Mouse (Mus musculus) liver, embryonic 13.5 days (tissue): Measurements from ENCODE around the gene Ptprcap. TPM values are rescaled to one million over a fixed set of nuclear protein-coding genes. Genes with fewer than 3 reads are reported as not detected.

Experiments
- ATAC-seq: fragments of 200-750 bp; cut with Nextera tagmentation; 2 replicates; pipeline ENCODE4 v1.8.0; 2017; ENCODE audit warnings: low read depth, mild to moderate bottlenecking, moderate number of reproducible peaks, moderate library complexity
- DNase-seq: peaks from one replicate; pipeline ENCODE4 v3.0.0; 2022
- H3K27ac ChIP-seq: fragments of 300-500 bp; sonication (generic); 2 replicates; pipeline ENCODE4 v1.5.1; 2015; ENCODE audit warnings: moderate library complexity, mild to moderate bottlenecking, inconsistent platforms
- H3K27me3 ChIP-seq: fragments of 300-500 bp; sonication (generic); 2 replicates; pipeline ENCODE4 v1.6.1; 2015; ENCODE audit warnings: mild to moderate bottlenecking, inconsistent platforms
- H3K36me3 ChIP-seq: fragments of 300-500 bp; sonication (generic); 2 replicates; pipeline ENCODE4 v1.6.1; 2015; ENCODE audit warnings: mild to moderate bottlenecking, inconsistent platforms
- H3K4me1 ChIP-seq: fragments of 300-500 bp; sonication (generic); replicated peaks from 2 replicates; pipeline ENCODE4 v1.6.1; 2015; ENCODE audit warnings: inconsistent platforms
- H3K4me2 ChIP-seq: fragments of 300-500 bp; sonication (generic); 2 replicates; pipeline ENCODE4 v1.6.1; 2015; ENCODE audit warnings: inconsistent platforms, mild to moderate bottlenecking, moderate library complexity
- H3K4me3 ChIP-seq: fragments of 300-500 bp; sonication (generic); replicated peaks from 2 replicates; pipeline ENCODE4 v1.5.1; 2015; ENCODE audit warnings: mild to moderate bottlenecking, inconsistent platforms
- H3K9ac ChIP-seq: fragments of 300-500 bp; sonication (generic); 2 replicates; pipeline ENCODE4 v1.6.1; 2015; ENCODE audit warnings: mild to moderate bottlenecking, inconsistent platforms
- H3K9me3 ChIP-seq: fragments of 300-500 bp; sonication (generic); replicated peaks from 2 replicates; pipeline ENCODE4 v1.6.1; 2016; ENCODE audit warnings: inconsistent platforms
- WGBS: fragments of 180-500 bp; shearing (Covaris S2); methylation state at CpG from one replicate; pipeline ENCODE4 v1.1.7; 2015; ENCODE audit not compliant: insufficient replicate concordance; 5-methylcytosine and 5-hydroxymethylcytosine counted together
- polyA plus RNA-seq: library from polyadenylated mRNA; unstranded; fragments of >200 nt; fragmentation: Nextera tagmentation; extraction: Ambion mirVana; gene quantifications from 2 replicates; pipeline ENCODE4 v1.2.1, GENCODE M21; 2015

The Ptprcap gene
- polyA plus RNA-seq, 1 experiment from 2014 or later = 21.3 TPM

DNA sequence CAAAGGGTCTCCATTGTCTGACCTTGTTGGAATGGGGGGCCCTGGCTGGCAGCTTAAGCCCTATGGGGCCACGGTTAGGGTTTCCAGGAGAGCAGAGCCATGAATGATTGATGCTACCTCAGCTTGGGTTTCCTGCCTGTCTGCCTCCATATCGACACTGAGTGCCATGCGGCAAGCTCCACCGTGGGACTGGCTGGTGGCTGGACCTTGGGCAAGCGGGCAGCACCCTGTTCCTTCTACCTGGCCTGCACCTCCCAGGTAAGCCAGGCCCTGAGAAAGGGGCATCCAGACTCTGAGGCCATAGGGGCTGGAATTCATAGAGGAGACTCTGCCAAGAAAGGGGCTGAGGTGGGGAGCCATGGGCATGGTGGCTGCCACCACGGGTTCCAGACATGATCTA is 13.3 kb upstream of the Ptprcap start:
- Histone ChIP-seq H3K4me3 (no peak overlapping the region), H3K9me3 (no peaks in the 10 kb centered on the region), H3K4me1 (peaks cover 21% of the 10 kb centered on the region), H3K27me3 (peaks cover 11% of the 10 kb centered on the region; the same call in 1 of the 2 replicates), H3K9ac (no peak overlapping the region), H3K36me3 (no peaks in the 10 kb centered on the region), H3K27ac (no peak overlapping the region), H3K4me2 (no peak overlapping the region)
- WGBS = 70% methylated on average over 6 of the region's 6 CpGs
- DNase-seq (no peak), ATAC-seq (no peak)

DNA sequence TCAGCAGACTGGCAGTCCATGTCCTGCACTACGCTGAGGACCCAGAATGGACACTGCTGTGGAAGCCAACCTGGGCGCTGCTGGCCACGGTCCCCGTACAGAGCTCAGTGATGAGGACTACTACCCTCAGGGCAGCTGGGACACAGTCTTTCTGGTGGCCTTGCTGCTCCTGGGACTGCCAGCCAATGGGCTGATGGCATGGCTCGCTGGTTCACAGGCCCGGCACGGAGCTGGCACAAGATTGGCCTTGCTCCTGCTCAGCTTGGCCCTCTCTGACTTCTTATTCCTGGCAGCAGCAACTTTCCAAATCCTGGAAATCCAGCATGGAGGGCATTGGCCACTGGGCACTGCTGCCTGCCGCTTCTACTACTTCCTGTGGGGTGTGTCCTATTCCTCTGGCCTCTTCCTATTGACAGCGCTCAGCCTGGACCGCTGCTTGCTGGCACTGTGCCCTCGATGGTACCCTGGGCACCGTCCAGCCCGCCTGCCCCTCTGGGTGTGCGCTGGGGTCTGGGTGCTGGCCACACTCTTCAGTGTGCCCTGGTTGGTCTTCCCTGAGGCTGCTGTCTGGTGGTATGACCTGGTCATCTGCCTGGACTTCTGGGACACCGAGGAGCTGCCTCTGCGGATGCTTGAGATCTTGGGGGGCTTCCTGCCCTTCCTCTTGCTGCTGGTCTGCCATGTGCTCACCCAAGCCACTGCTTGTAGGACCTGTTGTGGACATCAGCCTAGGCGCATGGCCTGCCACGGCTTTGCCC is 10.8 kb upstream of the Ptprcap start:
- DNase-seq = no peak
- Histone ChIP-seq H3K27me3 (0 out of 2 replicates have a peak, but pooled peaks cover 4% of the 10 kb centered on the region), H3K4me3 (no peak overlapping the region), H3K9ac (no peak overlapping the region), H3K27ac (no peak overlapping the region), H3K9me3 (0 out of 2 replicates have a peak, but pooled peaks cover 4% of the 10 kb centered on the region), H3K36me3 (no peaks in the 10 kb centered on the region), H3K4me1 (peaks cover 23% of the 10 kb centered on the region), H3K4me2 (no peak overlapping the region)
- 76% methylated on average over 18 of the region's 18 CpGs for WGBS
- ATAC-seq = no peak

DNA sequence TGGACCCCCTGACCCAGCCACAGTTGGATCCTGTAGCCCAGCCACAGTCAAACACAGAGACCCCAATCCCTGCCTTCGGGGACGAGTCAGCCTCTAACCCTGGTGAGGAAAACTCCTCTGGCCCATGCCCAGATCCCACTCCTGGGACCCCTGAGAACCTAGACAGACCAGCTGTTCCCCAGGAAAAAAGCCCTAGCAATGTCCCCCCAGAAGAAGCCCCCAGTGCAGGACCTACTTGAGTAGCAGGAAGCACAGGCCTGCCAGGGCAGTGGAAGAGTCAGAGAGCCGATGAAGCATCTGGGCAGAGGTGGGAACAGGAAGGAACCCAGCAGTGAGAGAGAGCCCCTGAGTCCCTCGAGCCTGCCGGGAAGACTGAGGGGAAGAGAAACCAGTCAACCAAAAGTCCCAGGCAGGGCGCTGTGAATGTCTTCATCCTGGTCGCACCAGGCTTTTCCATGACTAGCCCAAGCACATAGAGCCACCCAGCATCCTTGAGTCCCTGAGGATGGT is 9.6 kb upstream of the Ptprcap start, which contains the start of gene Cabp4:
Cabp4 (minus strand) TSS at position 275 of the 510 bp plus-strand sequence.
- DNase-seq (no peak), ATAC-seq (no peak)
- Histone ChIP-seq H3K4me3 (no peak within 1 kb of the TSS), H3K9ac (no peak within 1 kb of the TSS), H3K4me1 (peaks cover 29% of the 10 kb centered on the region), H3K36me3 (no peaks in the 10 kb centered on the region), H3K9me3 (0 out of 2 replicates have a peak, but pooled peaks cover 4% of the 10 kb centered on the region), H3K4me2 (no peak within 1 kb of the TSS), H3K27ac (no peak within 1 kb of the TSS), H3K27me3 (0 out of 2 replicates have a peak, but pooled peaks cover 4% of the 10 kb centered on the region)
- WGBS = 57% methylated on average over 7 of the region's 7 CpGs

DNA sequence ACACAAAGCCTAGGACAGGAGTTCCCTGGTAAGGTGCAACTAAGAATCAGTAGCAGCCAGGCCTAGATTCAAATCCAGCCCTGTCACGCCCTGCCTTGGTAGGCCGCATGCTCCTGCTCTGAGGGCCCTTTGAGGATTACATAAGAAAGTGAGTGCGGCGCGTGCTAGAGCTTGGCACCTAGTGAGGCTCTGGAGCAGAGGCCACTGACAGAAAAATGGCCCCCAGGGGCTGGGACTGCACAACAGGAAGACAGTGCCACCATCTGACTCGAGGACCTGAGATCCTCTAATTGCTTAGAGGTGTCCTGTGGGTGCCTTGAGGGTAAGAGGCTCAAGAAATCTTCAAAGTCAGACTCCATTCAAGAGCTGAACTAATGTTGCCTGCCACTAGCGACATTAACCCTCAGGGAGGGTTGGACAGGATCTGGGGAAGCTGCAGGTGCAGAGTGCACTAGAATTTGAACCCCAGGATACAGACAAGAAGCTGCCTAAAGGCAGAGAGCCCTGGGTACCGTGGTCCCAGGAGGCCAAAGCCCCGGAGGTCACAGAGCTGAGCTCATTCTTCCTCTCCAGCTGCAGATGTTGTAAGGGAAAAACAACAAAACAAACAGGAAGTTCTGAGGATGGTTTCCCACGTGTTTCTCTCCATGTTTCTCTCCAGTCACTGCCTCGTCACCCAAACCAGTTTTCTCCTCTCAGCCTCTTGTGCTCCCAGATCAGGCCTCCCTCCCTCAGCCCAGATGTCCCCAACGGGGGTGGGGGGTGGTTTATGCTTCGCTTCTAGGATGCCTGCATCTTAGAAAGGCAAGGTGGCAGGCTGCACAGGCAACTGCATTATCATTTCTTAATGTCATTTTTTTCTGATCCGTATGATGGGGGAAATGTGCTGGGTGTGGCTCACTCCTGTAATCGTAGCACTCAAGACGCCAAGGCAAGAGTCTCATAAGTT is 8.6 kb upstream of the Ptprcap start:
- no peak for DNase-seq
- H3K9ac ChIP-seq = no peak overlapping the region
- H3K36me3 ChIP-seq = peaks cover 2% of the 10 kb centered on the region
- 0 out of 2 replicates have a peak, but pooled peaks cover 4% of the 10 kb centered on the region for H3K9me3 ChIP-seq
- WGBS = 66% methylated on average over 16 of the region's 16 CpGs
- H3K4me2 ChIP-seq = no peak overlapping the region
- 0 out of 2 replicates have a peak, but pooled peaks cover 4% of the 10 kb centered on the region for H3K27me3 ChIP-seq
- H3K4me3 ChIP-seq = no peak overlapping the region
- peaks cover 34% of the 10 kb centered on the region for H3K4me1 ChIP-seq
- no peak for ATAC-seq
- H3K27ac ChIP-seq = no peak overlapping the region

DNA sequence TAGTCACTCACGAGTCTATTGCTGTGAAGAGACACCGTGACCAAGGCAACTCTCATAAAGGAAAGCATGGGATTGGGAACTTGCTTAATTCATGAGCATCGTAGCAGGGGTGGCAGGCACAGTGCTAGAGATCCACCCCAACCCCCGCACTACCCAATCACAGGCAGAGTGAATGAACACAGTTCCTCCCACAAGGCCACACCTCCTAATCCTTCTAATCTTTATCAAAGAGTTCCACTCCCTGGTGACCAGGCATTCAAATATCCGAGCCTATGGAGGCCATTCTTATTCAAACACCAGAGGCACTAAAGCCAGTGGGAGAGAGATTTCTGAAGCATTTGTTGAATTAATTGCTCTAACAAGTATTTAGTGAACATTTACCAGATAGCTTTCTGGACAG is 7.5 kb upstream of the Ptprcap start:
- no peaks in the 10 kb centered on the region for H3K27me3 ChIP-seq
- no peak overlapping the region for H3K27ac ChIP-seq
- DNase-seq (no peak), ATAC-seq (no peak)
- peaks cover 13% of the 10 kb centered on the region for H3K36me3 ChIP-seq
- WGBS = 86% methylated on average over 5 of the region's 5 CpGs
- H3K4me3 ChIP-seq = no peak overlapping the region
- no peak overlapping the region for H3K4me2 ChIP-seq
- no peak overlapping the region for H3K9ac ChIP-seq
- peaks cover 45% of the 10 kb centered on the region for H3K4me1 ChIP-seq
- 0 out of 2 replicates have a peak, but pooled peaks cover 4% of the 10 kb centered on the region for H3K9me3 ChIP-seq

DNA sequence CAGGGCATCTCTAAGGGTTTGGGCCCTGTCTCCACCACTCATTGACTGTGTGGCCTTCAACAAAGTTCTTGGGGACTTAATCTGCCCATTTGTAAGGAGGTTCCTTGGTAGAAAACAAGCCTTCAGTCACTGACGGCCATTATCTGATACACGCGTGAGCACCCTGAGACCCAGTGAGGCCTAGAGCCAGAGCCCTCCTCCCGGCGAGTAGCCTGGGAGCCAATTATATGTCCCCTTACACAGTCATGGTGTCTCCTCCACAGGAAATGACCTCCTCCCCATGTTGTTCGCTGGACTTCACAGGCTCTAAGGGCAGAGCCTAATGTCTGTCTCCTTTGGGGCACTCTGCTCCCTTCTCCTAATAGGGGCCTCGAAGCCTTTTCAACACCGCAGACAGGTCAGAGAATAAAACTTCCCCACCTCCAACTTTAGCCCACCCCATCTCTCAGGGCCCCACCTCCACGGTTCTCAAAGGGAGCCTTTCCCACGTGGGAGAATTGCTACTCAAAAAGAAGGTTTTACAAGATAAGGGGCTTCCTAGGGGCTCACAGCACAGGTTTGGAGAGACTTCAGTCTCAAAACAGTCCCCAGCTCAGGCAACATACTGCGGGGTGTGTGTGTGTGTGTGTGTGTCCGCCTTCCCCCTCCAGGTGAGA is 6.9 kb upstream of the Ptprcap start:
- no peak overlapping the region for H3K9ac ChIP-seq
- 62% methylated on average over 12 of the region's 12 CpGs for WGBS
- H3K4me2 ChIP-seq = no peak overlapping the region
- no peak overlapping the region; the same call in none of the 2 replicates for H3K27ac ChIP-seq
- no peak for ATAC-seq
- no peaks in the 10 kb centered on the region for H3K27me3 ChIP-seq
- no peak overlapping the region for H3K4me3 ChIP-seq
- H3K36me3 ChIP-seq = peaks cover 18% of the 10 kb centered on the region
- DNase-seq = no peak
- H3K9me3 ChIP-seq = 0 out of 2 replicates have a peak, but pooled peaks cover 4% of the 10 kb centered on the region
- peaks cover 47% of the 10 kb centered on the region for H3K4me1 ChIP-seq

DNA sequence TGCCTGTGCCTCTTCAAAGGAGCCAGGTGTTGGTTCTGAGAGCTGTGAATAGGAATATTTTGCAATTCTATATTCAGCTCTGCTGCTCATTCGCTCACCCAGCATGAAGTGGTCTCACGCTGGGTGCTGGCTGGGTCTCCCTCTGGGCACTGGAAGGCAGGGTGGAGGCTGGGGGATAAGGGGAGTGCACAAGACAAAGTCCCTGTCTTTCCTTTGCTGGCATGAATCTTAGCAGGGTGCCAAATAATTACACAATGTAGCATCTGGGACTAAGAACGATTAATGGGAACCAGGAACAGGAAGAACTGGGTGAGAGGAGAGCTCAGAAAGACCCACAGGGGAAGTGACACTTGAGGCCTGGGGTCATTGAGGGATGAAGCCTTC is 6.4 kb upstream of the Ptprcap start:
- ATAC-seq = no peak
- Histone ChIP-seq H3K4me1 (peaks cover 47% of the 10 kb centered on the region), H3K27me3 (no peaks in the 10 kb centered on the region), H3K27ac (no peak overlapping the region; the same call in 1 of the 2 replicates), H3K9me3 (0 out of 2 replicates have a peak, but pooled peaks cover 4% of the 10 kb centered on the region), H3K9ac (no peak overlapping the region), H3K36me3 (peaks cover 21% of the 10 kb centered on the region), H3K4me3 (no peak overlapping the region), H3K4me2 (no peak overlapping the region)
- WGBS = 51% methylated on average over 3 of the region's 3 CpGs
- no peak for DNase-seq

DNA sequence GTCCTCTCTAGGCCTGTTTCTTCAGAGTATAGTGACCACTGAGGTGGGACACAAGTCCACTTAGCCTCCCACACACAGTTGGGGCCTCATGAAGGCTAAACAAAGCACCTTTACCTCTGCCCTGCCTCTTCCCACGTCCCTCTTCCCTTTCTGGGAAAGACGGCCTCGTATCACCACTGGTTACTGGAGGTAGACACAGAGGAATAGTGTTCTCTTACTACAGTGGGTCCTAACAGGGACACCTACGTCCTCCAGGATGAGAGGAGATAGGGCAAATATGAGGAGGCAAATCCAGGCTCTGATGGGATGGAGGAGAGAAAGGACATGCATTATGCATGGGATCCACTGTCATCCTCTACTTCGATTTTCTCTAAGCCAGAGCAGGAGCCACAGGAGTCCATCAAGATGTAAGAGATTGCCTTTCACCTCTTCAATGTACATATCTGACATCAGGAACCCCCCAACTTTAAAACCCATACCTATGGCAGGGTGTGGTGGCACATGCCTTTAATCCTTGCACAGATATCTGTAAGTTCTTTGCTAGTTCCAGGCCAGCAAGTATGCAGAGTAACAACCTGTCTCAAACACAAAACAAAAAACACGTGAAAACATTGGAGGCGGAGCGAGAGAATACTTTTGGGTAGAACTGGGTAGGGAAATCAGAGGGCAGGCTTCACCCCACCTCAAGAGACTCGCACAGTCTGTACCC is 5.5 kb upstream of the Ptprcap start:
- Histone ChIP-seq H3K27me3 (no peaks in the 10 kb centered on the region), H3K9me3 (0 out of 2 replicates have a peak, but pooled peaks cover 4% of the 10 kb centered on the region), H3K4me1 (peaks cover 52% of the 10 kb centered on the region), H3K9ac (peak overlapping the region; percentile 57), H3K27ac (peak overlapping the region; percentile 45; the same call in 1 of the 2 replicates), H3K4me2 (peak overlapping the region; percentile 84), H3K36me3 (peaks cover 29% of the 10 kb centered on the region), H3K4me3 (peak overlapping the region; percentile 86)
- ATAC-seq (peak; percentile 26), DNase-seq (no peak)
- WGBS = 42% methylated on average over 9 of the region's 9 CpGs

DNA sequence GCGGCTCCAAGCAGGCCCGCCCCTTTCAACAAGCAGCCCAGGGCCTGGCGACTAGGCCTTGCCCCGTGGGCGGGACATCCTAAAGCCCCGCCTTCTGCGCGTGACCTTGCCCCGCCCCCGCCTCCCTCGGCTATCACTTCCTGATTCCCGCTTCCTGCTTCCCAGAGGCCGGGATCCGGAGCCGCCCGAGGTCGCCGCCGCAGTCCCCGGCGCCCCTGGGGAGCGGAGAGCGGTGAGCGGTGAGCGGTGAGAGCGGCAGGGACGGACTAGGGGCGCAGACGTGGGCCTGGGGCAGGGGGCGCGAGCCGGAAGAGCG is 5.0 kb upstream of the Ptprcap start, which contains the start of gene Coro1b:
Coro1b (plus strand) TSS at position 129 of the 316 bp plus-strand sequence.
- Histone ChIP-seq H3K4me2 (peak within 1 kb of the TSS; percentile 84), H3K4me1 (peaks cover 57% of the 10 kb centered on the region), H3K27me3 (no peaks in the 10 kb centered on the region), H3K27ac (peak within 1 kb of the TSS; percentile 81), H3K36me3 (peaks cover 34% of the 10 kb centered on the region), H3K9ac (peak within 1 kb of the TSS; percentile 87), H3K9me3 (0 out of 2 replicates have a peak, but pooled peaks cover 4% of the 10 kb centered on the region), H3K4me3 (peak within 1 kb of the TSS; percentile 86)
- WGBS = under 1% methylated on average over 33 of the region's 33 CpGs
- DNase-seq = peak; percentile 92
- ATAC-seq = peak; percentile 92

DNA sequence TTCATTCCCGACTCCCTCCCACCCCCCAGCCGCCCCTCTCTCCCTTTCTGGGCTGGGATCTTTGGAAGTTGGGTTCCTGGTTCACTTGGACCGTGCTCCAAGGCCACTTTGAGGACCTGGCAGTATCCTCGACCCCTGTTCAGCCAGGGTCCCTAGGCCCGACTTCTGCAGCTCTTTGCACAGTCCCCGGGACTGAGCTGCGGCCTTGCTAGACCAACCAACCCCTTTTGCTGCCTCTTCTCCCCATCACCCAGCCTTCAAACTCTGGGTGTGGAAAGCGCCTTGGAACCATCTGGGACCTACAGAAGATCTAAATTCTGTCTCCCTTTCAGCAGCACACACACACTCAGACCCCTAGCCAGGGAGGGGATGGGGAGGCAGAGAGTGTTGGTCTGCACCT is 4.6 kb upstream of the Ptprcap start:
- DNase-seq = no peak
- ATAC-seq = peak; percentile 26
- Histone ChIP-seq H3K27ac (peak overlapping the region; percentile 81), H3K27me3 (no peaks in the 10 kb centered on the region), H3K4me2 (peak overlapping the region; percentile 84), H3K9me3 (0 out of 2 replicates have a peak, but pooled peaks cover 4% of the 10 kb centered on the region), H3K4me1 (peaks cover 58% of the 10 kb centered on the region), H3K36me3 (peaks cover 38% of the 10 kb centered on the region), H3K9ac (peak overlapping the region; percentile 87), H3K4me3 (peak overlapping the region; percentile 86)
- WGBS = 2% methylated on average over 8 of the region's 8 CpGs
